Mouse (Mus musculus): ENCODE data around the gene Fam129b.

Fam129b gene

DNA sequence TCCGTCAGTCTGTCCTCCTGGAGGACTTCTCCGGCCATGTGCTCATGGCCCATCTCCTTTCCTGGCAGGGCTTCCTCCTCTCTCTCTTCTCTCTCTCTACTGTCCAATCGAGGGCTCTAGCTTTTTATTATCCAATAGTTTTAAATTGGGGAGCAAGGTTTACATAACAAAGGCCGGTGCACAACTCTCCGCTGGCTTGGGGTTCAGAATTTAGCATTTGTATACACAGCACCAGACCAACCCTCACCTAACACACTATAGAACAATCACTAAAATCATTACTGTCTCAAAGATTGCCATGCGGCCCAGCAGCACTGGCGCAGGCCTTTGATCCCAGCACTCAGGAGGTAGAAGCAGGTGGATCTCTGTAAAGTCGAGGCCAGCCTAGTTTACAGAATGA lies 15.1 kb upstream of the Fam129b start:
- DNase-seq, result no peak

DNA sequence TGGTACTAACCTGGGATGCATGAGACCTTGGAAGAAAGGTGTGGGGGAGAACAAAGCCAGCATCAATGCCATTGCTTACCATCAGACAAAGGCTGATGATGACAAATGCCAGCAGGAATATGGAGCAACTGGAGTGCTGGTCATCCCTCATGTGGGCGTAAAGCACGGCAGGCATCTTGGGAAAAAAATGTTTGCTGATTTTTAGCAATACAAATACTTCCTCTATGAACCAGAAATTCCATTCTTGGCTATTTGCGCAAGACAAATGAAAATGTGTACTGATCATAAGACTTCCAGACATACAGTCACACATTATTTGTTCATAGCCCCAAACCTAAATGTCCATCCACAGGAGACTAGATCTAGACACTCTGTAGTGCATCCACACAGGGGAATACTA lies 12.6 kb upstream of the Fam129b start:
- DNase-seq, result no peak

DNA sequence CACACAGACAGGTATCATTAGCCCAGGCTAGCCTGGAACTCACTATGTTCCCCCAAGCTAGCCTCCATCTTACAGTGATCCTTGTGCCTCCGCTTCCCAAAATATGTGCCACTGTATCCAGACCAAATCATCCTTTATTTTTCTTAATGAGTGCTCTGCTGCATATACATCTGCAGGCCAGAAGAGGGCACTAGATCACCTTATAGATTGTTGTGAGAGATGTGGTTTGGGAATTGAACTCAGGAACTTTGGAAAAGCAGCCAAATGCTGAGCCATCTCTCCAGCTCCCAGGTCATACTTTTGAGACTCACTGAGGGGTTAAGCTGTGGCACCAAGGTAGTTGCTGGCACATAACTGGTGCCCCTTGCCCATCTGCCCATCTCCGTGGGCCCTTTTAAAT lies 11.2 kb upstream of the Fam129b start:
- DNase-seq, result peak; percentile 33 to 36

DNA sequence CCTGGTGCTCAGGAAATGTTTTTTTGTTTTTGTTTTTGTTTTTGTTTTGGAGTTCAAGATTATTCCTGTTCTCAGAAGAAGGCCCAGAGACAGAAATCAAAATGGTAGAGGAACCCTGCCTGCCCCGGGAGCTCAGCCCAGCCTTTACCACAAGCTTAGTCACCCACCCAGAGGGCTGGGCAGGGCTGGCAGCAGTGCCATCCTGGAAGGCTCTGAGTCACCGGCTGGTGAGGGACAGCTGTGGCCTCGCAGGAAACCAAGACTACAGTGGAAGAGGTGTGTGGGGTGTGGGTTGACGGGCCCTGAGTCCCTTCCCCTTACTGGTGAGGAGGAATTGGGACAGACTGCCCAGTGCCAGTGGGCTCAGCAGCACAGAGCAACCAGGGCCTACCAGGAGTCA lies 8.6 kb upstream of the Fam129b start:
- DNase-seq, result no peak

DNA sequence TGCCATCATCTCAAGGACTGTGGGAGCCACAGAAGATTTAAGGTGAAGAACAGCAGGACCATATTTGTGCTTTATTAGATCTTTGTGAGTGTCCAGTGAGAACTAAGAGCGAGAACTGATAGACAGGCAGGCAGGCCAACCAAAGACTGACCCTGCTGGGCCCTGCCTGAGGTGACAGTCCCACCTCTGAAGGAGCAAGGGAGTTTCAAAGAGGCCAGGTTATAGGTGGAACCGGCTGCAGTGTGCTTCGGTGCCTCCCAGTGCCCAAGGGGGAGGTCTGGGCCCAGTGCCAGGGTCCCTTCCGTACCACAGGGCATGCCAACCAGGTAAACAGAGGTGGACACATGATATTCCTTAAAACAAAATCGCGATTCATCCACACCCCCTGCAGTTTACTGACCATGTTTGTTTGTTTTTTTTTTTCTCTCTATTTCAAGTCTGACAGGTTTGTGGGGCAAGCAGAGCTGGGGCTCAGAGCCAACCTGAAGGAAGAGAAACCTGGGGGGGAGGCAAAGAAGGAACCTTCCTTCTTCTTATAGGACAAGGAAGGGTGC lies 6.1 kb upstream of the Fam129b start:
- DNase-seq, result peak; percentile 35 to 54

DNA sequence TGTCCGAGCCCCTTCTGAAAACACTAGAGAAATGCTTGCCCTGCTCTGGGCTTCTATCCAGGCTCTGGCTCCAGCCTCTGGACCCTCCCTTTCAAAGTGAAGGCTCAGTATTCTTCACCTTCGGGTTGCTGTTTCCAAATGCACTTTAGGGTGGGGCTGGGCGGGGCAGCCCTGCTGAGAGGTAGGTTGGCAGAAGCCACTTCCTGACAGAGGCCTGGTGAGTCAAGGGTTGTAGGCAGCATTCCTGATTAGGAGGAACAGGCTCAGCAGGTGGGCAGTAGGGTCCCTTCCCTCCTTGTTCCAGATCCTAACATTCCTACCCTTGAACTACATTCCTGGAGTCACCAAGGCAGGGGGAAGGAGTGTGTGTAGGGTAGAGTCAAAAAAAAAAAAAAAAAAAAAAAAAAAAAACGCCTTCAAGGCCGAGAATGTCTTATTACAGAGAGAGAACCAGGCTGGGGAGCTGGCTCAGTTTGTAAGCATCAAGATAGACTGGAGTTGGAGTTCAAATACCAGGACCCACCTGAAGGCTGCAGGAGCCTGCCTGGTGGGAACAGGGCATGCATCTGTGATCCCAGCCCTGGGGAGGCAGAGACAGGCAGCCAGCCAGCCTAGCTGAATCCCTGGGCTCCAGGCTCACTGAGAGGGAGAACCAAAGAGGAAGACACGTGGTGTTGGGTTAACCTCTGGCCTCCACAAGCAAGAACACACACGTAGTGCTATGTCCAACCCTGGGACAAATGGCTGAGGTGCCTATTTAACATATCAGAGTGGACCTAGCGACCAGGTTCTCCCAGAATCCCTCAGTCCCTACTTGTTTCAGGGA lies 5.4 kb upstream of the Fam129b start:
- DNase-seq, result no peak

DNA sequence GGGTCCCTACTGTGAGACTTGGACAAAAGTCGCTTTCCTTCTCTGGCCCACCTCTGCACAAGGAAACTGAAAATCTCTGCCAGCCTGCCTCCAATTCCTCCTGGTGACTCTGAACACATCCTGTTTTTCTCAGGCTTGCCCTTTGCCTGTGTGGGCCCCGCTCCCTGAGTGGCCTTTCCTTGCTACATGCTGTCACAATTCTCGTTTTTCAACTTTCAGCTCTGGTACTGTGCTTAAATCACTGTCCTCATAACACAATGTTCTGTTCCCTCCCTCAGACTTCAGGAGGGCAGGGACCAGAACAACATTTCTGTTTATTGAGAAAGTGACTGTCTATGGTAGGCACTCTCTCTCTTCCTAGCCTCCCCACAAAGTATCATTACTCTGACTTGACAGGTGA lies 1.8 kb upstream of the Fam129b start:
- DNase-seq, result peak in 1 of 2 experiments; percentile 31

DNA sequence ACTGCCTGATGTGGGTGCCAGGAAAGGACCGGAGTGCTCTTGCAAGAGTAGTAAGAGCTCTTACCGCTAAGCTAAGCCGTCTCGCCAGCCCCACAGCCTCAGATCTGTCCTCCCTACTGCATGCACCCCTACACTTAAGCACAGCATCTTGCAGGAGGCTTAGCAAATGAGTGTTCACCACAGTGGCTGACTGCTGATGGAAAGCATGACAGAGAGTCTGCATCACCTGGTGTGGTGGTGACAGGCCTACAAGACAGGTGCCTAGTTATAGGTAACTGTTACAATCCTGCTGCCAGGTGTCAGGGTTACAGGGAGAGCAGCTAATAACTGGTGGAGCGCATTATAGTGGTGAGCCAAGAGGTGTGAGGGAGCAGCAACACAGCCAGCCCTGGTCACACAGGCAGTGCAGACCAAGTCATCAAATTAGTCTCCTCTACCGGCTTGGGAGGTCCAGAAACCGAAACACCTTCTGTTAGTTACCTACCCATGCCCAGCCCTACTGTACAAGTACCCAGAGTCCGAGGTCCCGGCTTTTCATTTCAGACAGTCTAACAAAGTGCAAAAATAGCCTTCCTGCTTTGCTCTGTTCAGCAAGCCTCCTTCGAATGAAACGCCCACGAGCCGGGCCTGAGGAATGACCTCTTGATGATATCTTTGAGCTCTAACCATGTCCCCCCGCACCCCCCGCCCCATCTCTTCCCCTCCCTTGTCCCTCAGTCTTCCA lies 801 bp upstream of the Fam129b start:
- DNase-seq, result no peak

DNA sequence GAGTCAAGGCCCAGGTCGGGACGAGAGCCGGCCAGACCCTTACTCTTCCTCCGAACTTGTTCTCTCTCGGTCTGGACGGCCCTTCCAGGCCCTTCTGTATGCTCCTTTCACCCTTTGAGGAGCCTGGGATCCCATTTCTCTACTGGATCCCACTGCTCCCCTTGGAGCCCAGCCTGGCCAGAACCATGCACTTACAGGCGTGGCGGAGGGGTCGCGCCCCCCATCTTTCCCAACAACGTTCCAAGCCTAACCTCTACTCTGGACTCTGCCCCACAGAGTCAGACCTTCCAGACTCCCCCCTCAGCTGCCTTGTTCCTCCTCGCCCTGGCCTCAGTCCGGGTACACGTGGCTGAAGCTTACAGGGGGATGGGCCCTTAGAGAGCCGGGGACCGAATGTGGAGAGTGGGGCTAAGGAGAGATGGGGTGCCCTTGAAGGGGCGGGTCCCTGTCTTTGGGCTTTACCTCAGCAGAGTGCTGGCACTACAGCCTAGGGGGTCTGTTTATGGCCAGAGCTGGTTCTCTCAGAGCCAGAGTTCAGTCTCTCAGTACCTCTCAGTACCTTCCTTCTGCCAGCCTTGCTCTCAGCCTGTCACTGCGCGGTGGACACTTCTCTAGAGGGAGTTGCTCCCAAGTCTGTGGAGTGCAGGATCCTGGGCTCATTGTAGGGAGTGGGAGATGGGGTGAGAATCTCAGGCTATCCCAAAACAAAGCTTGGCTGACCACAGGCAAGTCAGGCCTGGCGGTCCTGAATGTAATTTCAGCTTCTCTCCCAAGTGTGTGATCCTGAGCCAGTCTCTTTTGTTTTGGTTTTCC lies 782 bp downstream of the Fam129b start:
- peak in 1 of 2 experiments; percentile 39 for DNase-seq

DNA sequence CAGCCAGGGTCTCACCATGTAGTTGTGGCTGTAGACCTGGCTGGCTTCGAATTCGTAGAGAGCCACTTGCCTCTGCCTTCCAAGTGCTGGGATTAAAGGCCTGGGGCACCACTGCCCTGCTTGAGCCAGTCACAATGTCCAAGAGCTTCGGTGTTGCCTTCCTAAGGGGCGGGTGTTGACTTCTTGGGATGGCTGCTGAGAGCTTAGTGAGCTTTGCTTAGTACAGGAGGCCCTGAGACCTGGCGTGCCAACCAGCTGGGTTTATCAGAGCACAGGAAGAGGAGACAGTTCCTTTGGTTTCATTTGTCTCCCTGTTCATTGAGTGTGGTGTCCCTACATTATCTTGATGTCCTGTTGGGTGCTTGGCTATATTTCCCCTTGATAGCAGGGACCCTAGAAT lies 1.4 kb downstream of the Fam129b start:
- peak in 1 of 2 experiments; percentile 33 for DNase-seq

DNA sequence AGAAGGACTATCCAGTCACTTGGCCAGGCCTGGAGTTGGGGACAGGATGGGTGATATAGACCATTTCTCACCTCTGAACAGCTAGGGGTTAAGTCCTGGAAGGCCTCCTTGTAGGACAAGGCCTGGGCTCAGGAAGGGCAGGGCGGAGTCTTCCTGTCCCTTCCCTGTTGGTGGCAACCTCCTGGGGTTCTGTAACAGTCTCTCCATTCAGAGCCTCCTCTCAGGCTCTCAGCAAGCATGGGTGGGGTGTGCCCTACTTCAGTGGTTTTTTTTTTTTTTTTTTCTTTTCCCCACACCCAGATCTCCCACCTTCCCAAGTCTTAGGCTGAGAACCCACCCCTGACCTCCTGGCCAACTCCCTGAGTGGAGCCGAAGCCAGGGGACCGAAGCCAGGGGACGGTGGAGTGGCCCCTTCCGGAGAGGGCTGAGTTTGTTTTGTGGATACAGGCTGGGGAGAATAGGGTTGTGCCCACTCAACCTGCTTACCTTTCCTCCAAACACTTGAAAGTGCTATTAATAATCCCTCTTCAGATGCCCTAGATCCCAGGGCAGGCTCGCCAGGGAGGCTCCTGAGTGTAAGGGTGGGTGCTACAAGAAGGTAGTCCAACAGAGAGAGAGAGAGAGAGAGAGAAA lies 2.0 kb downstream of the Fam129b start:
- DNase-seq, result no peak

DNA sequence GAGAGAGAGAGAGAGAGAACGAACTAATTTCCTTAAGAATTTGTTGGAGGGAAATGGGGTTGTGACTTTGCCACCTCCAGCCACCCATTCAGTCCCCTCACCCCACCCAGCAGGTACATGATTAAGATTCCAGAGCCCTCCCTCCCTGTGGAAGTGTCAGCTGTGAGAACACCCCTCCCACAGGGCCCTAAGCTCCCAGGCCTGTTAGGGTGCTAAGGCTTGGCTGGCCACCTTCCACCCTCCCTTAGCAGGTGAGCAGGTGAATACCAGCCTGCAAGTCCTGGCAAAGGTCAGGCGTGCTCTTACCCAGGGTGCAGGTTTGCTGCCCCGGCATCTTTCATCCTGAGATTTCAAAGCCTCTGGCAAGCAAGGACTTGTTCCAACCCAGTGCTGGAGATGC lies 2.5 kb downstream of the Fam129b start:
- peak; percentile 59 to 70 for DNase-seq

DNA sequence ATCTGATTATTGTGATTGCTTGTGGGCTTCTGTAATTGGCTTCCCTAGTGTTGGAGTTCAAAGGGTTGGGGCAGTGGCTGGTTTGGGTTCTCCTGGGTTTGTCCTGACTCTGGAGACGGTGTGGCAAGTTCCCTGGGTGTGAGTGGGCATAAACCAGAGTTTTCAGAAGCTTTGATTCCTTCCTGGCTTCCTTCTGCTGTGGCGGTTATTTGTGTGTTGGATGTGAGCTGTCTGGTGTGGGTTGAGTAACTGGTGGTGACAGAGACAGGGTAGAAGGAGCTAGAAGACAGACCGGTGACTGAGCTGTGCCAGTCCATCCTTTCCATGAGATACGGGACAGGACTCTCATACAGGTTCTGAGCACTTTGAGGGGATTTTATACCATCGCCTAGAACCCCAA lies 3.7 kb downstream of the Fam129b start:
- DNase-seq, result no peak

DNA sequence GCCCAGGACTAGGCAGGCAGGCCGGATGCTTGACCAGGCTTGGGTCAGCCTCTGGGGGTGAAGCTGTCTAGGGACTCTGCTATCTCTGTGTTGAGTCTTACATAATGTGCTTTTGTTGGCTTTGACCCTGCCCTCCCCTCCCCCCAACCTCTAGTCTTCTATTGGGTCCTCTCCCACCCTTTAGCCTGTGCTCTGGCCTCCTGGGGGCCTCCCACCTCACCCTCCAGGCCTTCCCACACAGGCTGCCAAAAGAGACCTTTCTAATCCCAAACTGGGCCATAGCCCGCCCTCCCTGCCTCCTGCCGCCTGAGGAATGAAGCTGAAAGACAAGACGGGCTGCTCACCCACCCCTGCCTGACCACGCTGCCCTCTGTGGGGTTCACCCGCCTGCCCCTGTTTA lies 5.1 kb downstream of the Fam129b start:
- DNase-seq, result peak in 1 of 2 experiments; percentile 35

DNA sequence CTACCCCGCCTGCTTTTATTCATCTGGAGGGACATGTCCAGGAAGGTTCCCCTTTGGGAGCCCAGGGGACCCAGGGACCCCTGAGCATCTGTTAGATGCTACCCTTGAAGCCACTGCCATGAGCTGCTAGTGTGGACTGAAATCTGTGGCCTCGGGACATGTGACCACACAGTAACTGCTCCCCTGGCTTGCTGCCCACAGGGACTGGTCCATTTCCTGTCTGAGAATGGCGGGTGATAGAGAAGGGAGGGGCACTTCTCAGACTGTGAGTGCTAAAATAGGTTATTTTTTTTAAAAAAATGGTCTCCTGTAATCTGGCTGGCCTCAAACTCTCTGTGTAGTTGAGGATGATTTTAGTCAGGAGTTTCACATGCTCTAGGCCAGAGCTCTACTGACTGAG lies 5.8 kb downstream of the Fam129b start:
- DNase-seq, result peak; percentile 92 to 93

DNA sequence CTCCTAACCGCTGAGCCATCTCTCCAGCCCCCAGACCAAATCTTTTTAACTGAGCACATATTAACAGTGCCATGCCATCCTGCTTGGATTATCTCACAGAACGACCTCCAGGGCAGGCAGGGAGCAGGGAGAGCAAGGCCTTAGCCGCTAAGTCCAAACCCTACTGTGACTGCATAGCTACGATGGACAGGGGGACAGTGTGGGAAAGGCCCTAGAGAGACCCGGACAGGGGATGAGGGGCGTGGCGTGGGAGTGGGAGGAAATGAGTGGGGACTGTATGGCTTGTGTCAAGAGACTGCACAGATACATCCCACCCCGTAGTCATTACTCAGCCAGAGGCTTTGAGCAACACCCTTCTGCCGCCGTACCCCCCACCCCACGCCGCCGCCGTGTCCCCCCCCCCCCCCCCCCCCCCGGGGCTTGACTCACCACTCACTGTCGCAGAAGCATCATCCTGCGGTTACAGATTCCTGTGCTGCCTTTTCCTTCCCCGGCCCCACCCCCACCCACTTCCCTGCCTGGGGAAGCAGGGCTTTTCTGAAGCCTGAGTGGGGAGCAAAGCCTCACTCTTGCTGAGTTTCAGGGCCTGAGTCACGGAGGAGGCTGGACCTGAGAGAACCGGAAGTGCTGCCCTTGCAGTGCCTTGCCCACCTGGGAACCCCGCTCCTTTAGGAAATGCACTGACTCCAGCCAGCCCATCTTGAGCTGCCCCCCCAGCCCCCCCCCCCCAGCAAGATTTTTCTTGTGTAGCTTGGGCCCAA lies 6.5 kb downstream of the Fam129b start:
- DNase-seq, result peak; percentile 58 to 59

DNA sequence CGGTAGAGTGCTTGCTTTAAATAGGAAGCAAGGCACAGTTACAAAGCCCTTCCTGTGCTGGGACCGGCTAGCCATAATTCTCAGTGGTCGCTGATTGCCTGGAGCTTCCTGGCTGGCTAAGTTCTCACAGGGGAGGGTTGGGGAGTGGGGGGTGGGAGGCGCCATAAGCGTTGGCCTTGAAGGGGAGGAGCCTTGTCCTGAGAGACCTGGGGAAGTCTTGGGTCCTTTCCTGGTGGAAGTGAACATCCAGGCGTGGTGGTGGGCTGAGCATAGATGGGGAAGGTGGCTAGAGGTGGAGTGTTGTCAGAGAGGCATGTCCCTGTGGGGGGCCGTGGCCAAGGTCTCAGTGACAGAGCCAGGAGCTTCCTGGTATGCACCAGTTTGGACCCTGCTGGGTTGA lies 8.8 kb downstream of the Fam129b start:
- DNase-seq, result peak in 1 of 2 experiments; percentile 38

DNA sequence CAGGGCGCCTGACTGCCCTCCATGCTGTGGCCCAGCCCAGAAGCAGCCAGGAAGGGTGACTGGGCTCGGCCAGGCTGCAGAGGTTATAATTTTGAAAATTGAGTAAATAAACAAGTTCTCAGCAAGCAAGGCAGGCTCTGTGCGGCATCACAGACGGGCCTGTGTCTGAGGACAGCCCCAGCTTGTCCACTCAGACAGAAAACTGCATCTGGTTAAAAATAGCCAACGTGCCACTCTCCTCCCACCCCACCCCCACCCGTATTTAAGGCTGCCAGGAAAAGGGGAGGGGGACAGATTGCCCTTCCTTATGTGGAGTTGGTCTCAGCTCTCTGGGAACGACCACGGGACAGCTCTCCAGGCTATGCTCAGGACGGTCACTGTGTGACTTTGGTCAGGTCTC lies 12.1 kb downstream of the Fam129b start:
- DNase-seq, result no peak

DNA sequence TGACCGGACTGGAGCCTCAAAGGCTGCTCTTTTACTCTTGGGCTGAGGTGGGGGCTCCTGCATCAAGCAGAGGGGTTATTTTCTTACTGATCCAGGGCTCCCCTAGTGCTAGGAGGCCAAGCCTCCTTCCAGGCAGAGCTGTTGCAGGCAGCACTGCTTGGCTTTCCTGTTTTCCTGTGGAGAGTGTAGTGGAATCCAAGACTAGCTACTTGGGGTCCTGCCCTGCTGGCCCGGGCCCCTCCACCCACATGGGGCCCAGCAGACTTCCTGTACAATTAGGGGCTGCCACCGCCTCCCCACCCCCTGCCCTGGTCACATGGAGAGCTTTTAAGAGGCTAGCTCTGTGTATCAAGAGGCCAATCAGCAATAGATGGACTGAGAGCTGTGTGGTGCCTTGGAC lies 12.6 kb downstream of the Fam129b start:
- DNase-seq, result no peak

DNA sequence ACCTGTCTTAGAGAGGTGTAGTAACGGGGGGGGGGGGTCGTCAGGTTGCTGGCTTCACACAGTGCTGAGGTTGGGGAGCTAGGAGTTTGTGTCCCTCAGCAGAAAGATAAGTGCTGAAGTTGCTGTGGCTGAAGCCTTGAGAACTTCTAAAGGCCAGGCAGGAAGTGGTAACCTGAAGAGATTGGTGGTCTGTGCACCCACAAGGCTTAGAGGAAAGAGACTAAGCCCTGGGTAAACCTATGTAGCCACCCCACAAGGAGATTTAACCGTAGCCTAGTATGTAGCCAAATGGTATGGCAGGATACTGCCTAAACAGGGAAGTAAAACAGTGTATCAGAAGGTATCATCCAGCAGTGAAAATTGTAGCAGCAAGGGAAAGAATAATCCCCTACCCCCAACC lies 14.4 kb downstream of the Fam129b start:
- no peak for DNase-seq

DNA sequence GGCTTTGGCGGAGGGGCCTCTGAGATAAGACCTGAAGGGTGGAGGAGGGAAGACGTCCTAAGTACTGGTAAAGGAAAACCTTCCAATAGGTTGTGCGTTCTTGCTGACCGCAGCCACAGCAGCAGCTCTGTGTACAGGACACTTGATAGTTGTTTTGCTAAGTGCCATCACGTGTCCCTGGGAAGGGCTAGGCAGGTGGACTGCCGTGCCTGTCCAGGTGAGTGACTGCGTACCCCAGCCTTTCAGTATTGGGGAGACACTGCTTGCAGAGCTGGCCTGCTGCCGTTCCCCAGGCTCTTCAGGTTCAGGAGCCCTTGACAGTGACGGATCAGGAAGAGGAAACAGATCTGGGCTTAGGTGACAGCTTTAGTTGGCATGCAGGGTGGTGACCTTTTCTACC lies 15.4 kb downstream of the Fam129b start:
- no peak for DNase-seq

DNA sequence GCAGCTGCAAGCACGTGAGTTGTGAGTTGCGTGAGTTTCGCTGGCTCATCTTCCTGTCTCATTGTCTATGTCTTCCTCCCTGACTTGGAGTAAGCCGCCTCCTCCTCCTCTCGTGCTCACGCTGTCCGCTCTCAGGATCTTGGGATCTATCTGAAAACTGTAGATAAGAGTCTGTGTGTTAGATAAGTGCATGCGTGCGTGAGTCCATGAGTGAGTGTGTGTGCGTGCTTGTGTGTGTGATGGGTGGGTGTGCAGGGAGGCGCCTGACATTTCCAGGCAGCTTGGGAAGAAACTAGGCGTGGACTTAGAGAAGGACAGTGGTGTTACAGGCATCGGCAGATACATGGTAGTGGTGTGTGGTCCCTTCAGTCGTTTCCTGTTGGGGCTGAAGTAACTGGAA lies 16.6 kb downstream of the Fam129b start:
- DNase-seq, result no peak
